Mouse (Mus musculus) retina, postnatal 1 day (tissue): ENCODE data around the gene Ifit3.
"Not testable (repeated sequence)": the region's sequence is repeated elsewhere in the genome, so short reads cannot be mapped to it uniquely, and the experiment has no call there.

ENCODE experiments used
- DNase-seq: peaks from one replicate; pipeline ENCODE4 v3.0.0-alpha.2; 2012

The Ifit3 gene

GRCm38 (mm10) chr19:34583126-34583766 is at the start of gene Ifit3:
Gene Ifit3 (plus strand): TSS chr19:34583531.
- not testable (repeated sequence) for DNase-seq

- no peak for DNase-seq
Observed at GRCm38 (mm10) chr19:34539422-34539821, 43.9 kb upstream of the Ifit3 start.

- no peak for DNase-seq
Observed at GRCm38 (mm10) chr19:34546211-34546610, 37.1 kb upstream of the Ifit3 start.

GRCm38 (mm10) chr19:34547976-34548375 is 35.4 kb upstream of the Ifit3 start:
- peak; percentile 82 for DNase-seq

GRCm38 (mm10) chr19:34550205-34550533 is 33.2 kb upstream of the Ifit3 start:
- DNase-seq: no peak

- DNase-seq: peak; percentile 91
Observed at GRCm38 (mm10) chr19:34550534-34551223, 32.7 kb upstream of the Ifit3 start, which contains the start of gene Ifit2. Gene Ifit2 (plus strand): TSS chr19:34550694.

- DNase-seq: no peak
Observed at GRCm38 (mm10) chr19:34551981-34552380, 31.4 kb upstream of the Ifit3 start.

GRCm38 (mm10) chr19:34553021-34553420 is 30.3 kb upstream of the Ifit3 start:
- no peak for DNase-seq

GRCm38 (mm10) chr19:34553522-34553921 is 29.8 kb upstream of the Ifit3 start:
- DNase-seq: no peak

GRCm38 (mm10) chr19:34554061-34554460 is 29.3 kb upstream of the Ifit3 start:
- DNase-seq: no peak

- no peak for DNase-seq
Observed at GRCm38 (mm10) chr19:34556621-34557020, 26.7 kb upstream of the Ifit3 start.

GRCm38 (mm10) chr19:34562556-34562955 is 20.8 kb upstream of the Ifit3 start:
- DNase-seq: no peak

GRCm38 (mm10) chr19:34566178-34566784 is 17.1 kb upstream of the Ifit3 start:
- DNase-seq: no peak

GRCm38 (mm10) chr19:34568988-34569895 is 14.1 kb upstream of the Ifit3 start:
- no peak for DNase-seq

GRCm38 (mm10) chr19:34569896-34570476 is 13.3 kb upstream of the Ifit3 start:
- no peak for DNase-seq

- no peak for DNase-seq
Observed at GRCm38 (mm10) chr19:34571080-34571479, 12.3 kb upstream of the Ifit3 start.

GRCm38 (mm10) chr19:34573650-34574049 is 9.7 kb upstream of the Ifit3 start:
- no peak for DNase-seq

- no peak for DNase-seq
Observed at GRCm38 (mm10) chr19:34577121-34577520, 6.2 kb upstream of the Ifit3 start.

GRCm38 (mm10) chr19:34582696-34583095 is 635 bp upstream of the Ifit3 start:
- not testable (repeated sequence) for DNase-seq

GRCm38 (mm10) chr19:34585740-34586458 is 2.6 kb downstream of the Ifit3 start:
- DNase-seq: not testable (repeated sequence)

- DNase-seq: not testable (repeated sequence)
Observed at GRCm38 (mm10) chr19:34587898-34588692, 4.8 kb downstream of the Ifit3 start.
